Mouse (Mus musculus): ENCODE data around the gene Gli2. TPM values are rescaled to one million over a fixed set of nuclear protein-coding genes. Genes with fewer than 3 reads are reported as not detected.

Gli2 gene
- total and polyA plus RNA-seq, 2 experiments, result 0.10 TPM; not detected in 1

GRCm38 (mm10) chr1:119001454-119002034 is 51.9 kb downstream of the Gli2 start:
- DNase-seq (ENCODE audit: extremely low read depth, low read depth, low spot score), result no peak
- H3K27me3 ChIP-seq (ENCODE audit: control insufficient read depth, insufficient read depth, low read length), result no peaks in the 10 kb centered on the region
- no peaks in the 10 kb centered on the region for H3K79me2 ChIP-seq (ENCODE audit: control insufficient read depth, insufficient read depth, low read length)
- no peaks in the 10 kb centered on the region for H3K4me1 ChIP-seq (ENCODE audit: control insufficient read depth, insufficient read depth, low read length)
- H3K9ac ChIP-seq (ENCODE audit: low read depth, low read length), result no peak overlapping the region
- H3K27ac ChIP-seq (replicated peaks; ENCODE audit: insufficient read depth, low read depth, low read length), result no peak overlapping the region
- no peak overlapping the region for H3K4me3 ChIP-seq (ENCODE audit: insufficient read depth, low read depth, low read length)
- 77% methylated on average over 12 of the region's 12 CpGs for WGBS
- TF ChIP-seq POLR2A (IDR thresholded peaks at IDR 0.05; ENCODE audit: extremely low read depth, insufficient read depth, low read length) (no peak), CTCF (IDR thresholded peaks at IDR 0.05; ENCODE audit: low read depth, low read length) (no peak)
- no peaks in the 10 kb centered on the region for H3K36me3 ChIP-seq (ENCODE audit: control insufficient read depth, insufficient read depth, low read length)

DNA sequence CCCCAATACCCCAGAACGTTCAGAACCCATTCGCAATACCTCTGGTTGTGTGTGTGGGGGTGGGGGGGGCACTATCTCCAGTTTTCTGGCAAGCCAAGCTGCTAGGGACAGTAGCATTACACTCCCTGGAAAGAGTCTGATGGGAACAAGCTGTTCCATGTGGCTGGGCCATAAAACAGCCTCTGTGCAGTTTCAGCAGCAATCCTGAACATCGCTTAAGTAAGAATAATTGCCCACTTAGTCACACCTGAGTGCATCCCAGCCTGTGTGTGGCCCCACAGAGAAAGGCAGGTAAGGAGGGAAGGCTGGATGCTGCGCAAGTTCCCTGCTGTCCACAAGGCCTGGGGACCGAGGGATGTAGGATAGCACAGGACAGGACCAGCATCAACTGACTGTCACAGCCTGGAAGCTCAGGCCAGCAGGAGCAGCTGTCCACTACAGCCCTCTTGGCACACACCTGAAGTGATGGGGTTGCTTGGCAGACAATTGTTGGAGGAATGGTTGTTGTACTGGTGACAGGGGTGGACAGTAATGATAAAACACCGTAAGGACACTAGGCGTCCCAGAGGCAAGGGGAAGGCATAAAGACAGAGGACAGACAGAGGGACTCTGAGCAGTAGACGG is 58.8 kb downstream of the Gli2 start:
- Histone ChIP-seq H3K27me3 (ENCODE audit: control insufficient read depth, insufficient read depth, low read length) (no peaks in the 10 kb centered on the region), H3K4me1 (ENCODE audit: control insufficient read depth, insufficient read depth, low read length) (no peaks in the 10 kb centered on the region), H3K9ac (ENCODE audit: low read depth, low read length) (no peak overlapping the region), H3K36me3 (ENCODE audit: control insufficient read depth, insufficient read depth, low read length) (no peaks in the 10 kb centered on the region), H3K79me2 (ENCODE audit: control insufficient read depth, insufficient read depth, low read length) (no peaks in the 10 kb centered on the region), H3K4me3 (ENCODE audit: insufficient read depth, low read depth, low read length) (no peak overlapping the region), H3K27ac (replicated peaks; ENCODE audit: insufficient read depth, low read depth, low read length) (no peak overlapping the region)
- no peak for TF ChIP-seq CTCF (IDR thresholded peaks at IDR 0.05; ENCODE audit: low read depth, low read length)
- no peak for TF ChIP-seq POLR2A (IDR thresholded peaks at IDR 0.05; ENCODE audit: extremely low read depth, insufficient read depth, low read length)
- DNase-seq (ENCODE audit: extremely low read depth, low read depth, low spot score), result no peak
- 89% methylated on average over 8 of the region's 8 CpGs for WGBS

- 65% methylated on average over 5 of the region's 5 CpGs for WGBS
- Histone ChIP-seq H3K36me3 (ENCODE audit: control insufficient read depth, insufficient read depth, low read length) (no peaks in the 10 kb centered on the region), H3K9ac (ENCODE audit: low read depth, low read length) (no peak overlapping the region), H3K4me1 (ENCODE audit: control insufficient read depth, insufficient read depth, low read length) (no peaks in the 10 kb centered on the region), H3K79me2 (ENCODE audit: control insufficient read depth, insufficient read depth, low read length) (no peaks in the 10 kb centered on the region), H3K4me3 (ENCODE audit: insufficient read depth, low read depth, low read length) (no peak overlapping the region), H3K27me3 (ENCODE audit: control insufficient read depth, insufficient read depth, low read length) (no peaks in the 10 kb centered on the region), H3K27ac (replicated peaks; ENCODE audit: insufficient read depth, low read depth, low read length) (no peak overlapping the region)
- DNase-seq (ENCODE audit: extremely low read depth, low read depth, low spot score), result no peak
- TF ChIP-seq POLR2A (IDR thresholded peaks at IDR 0.05; ENCODE audit: extremely low read depth, insufficient read depth, low read length) (no peak), CTCF (IDR thresholded peaks at IDR 0.05; ENCODE audit: low read depth, low read length) (no peak)
Measured at GRCm38 (mm10) chr1:118993775-118994174, 59.6 kb downstream of the Gli2 start.

DNA sequence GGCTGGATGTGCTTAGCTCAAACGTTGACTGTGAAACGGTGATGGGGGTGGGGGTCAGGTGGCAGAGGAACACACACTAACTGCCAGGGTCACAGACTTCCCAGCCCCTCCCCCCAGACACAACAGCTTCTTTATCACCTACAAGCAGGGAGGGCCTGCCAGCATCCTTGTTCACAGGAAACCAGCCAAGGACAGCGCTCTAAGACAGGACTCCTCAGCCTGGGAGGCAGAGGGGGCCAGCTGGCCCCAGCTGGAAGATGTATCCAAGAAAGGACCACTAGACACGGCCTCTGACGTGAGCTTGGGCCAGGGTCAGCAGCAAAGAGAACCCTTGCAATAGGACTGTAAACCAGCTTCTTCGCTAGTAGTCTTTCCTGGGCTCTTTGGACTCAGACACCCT is 65.1 kb downstream of the Gli2 start:
- 67% methylated on average over 6 of the region's 6 CpGs for WGBS
- Histone ChIP-seq H3K4me3 (ENCODE audit: insufficient read depth, low read depth, low read length) (no peak overlapping the region), H3K79me2 (ENCODE audit: control insufficient read depth, insufficient read depth, low read length) (no peaks in the 10 kb centered on the region), H3K9ac (ENCODE audit: low read depth, low read length) (no peak overlapping the region), H3K27ac (replicated peaks; ENCODE audit: insufficient read depth, low read depth, low read length) (no peak overlapping the region), H3K36me3 (ENCODE audit: control insufficient read depth, insufficient read depth, low read length) (no peaks in the 10 kb centered on the region), H3K4me1 (ENCODE audit: control insufficient read depth, insufficient read depth, low read length) (peaks cover under 1% of the 10 kb centered on the region; the same call in 1 of the 2 replicates), H3K27me3 (ENCODE audit: control insufficient read depth, insufficient read depth, low read length) (no peaks in the 10 kb centered on the region)
- no peak for TF ChIP-seq CTCF (IDR thresholded peaks at IDR 0.05; ENCODE audit: low read depth, low read length)
- DNase-seq (ENCODE audit: extremely low read depth, low read depth, low spot score), result no peak

GRCm38 (mm10) chr1:118987538-118987937 is 65.9 kb downstream of the Gli2 start:
- Histone ChIP-seq H3K4me1 (ENCODE audit: control insufficient read depth, insufficient read depth, low read length) (peaks cover 3% of the 10 kb centered on the region; the same call in 1 of the 2 replicates), H3K9ac (ENCODE audit: low read depth, low read length) (no peak overlapping the region), H3K36me3 (ENCODE audit: control insufficient read depth, insufficient read depth, low read length) (no peaks in the 10 kb centered on the region), H3K27ac (replicated peaks; ENCODE audit: insufficient read depth, low read depth, low read length) (no peak overlapping the region), H3K4me3 (ENCODE audit: insufficient read depth, low read depth, low read length) (no peak overlapping the region), H3K27me3 (ENCODE audit: control insufficient read depth, insufficient read depth, low read length) (no peaks in the 10 kb centered on the region), H3K79me2 (ENCODE audit: control insufficient read depth, insufficient read depth, low read length) (no peaks in the 10 kb centered on the region)
- WGBS, result 91% methylated on average over 11 of the region's 11 CpGs
- DNase-seq (ENCODE audit: extremely low read depth, low read depth, low spot score), result no peak
- TF ChIP-seq CTCF (IDR thresholded peaks at IDR 0.05; ENCODE audit: low read depth, low read length) (no peak), POLR2A (IDR thresholded peaks at IDR 0.05; ENCODE audit: extremely low read depth, insufficient read depth, low read length) (no peak)

- no peak overlapping the region for H3K4me3 ChIP-seq (ENCODE audit: insufficient read depth, low read depth, low read length)
- 62% methylated on average over 2 of the region's 2 CpGs for WGBS
- no peak overlapping the region for H3K9ac ChIP-seq (ENCODE audit: low read depth, low read length)
- H3K27me3 ChIP-seq (ENCODE audit: control insufficient read depth, insufficient read depth, low read length), result no peaks in the 10 kb centered on the region
- H3K79me2 ChIP-seq (ENCODE audit: control insufficient read depth, insufficient read depth, low read length), result no peaks in the 10 kb centered on the region
- H3K27ac ChIP-seq (replicated peaks; ENCODE audit: insufficient read depth, low read depth, low read length), result no peak overlapping the region
- no peaks in the 10 kb centered on the region for H3K36me3 ChIP-seq (ENCODE audit: control insufficient read depth, insufficient read depth, low read length)
- peak; percentile 43 for DNase-seq (ENCODE audit: extremely low read depth, low read depth, low spot score)
- no peak for TF ChIP-seq CTCF (IDR thresholded peaks at IDR 0.05; ENCODE audit: low read depth, low read length)
- no peak for TF ChIP-seq POLR2A (IDR thresholded peaks at IDR 0.05; ENCODE audit: extremely low read depth, insufficient read depth, low read length)
- H3K4me1 ChIP-seq (ENCODE audit: control insufficient read depth, insufficient read depth, low read length), result peaks cover 3% of the 10 kb centered on the region; the same call in 1 of the 2 replicates
Measured at GRCm38 (mm10) chr1:118983389-118983788, 70.0 kb downstream of the Gli2 start.

Data from liver, adult 2 months (tissue).